Mouse (Mus musculus): ENCODE results near the gene 1700003E16Rik.
"Not testable (repeated sequence)": the region's sequence is repeated elsewhere in the genome, so short reads cannot be mapped to it uniquely, and the experiment has no call there.

1700003E16Rik gene

GRCm38 (mm10) chr6:83159456-83159855 is 3.3 kb downstream of the 1700003E16Rik start:
- not testable (repeated sequence) for DNase-seq (ENCODE audit: low spot score)

DNA sequence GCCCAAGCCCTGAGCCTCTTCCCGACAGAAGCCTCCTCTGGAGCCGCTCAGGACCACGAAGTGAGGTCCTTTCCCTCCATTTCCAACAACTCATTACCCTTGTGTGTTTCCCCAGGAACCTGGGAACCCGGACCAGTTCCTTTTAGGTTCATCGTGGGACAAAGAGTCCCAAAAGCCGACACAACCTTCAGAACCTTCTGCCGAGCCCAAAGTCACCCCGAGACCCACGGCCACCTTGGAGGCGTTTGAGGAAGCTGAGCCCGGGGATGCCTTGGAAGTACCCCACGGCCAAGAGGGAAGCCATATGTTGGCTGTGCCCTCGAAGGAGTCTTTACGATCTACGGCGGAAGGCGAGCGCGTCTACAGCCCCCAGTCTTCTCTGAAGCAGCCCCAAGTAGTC is 5.2 kb downstream of the 1700003E16Rik start:
- DNase-seq (ENCODE audit: low spot score), result no peak

- DNase-seq (ENCODE audit: low spot score), result no peak
These were observed 5.9 kb downstream of the 1700003E16Rik start for GRCm38 (mm10) chr6:83161921-83162641.

- DNase-seq (ENCODE audit: low spot score), result no peak
These were observed 6.5 kb downstream of the 1700003E16Rik start for GRCm38 (mm10) chr6:83162701-83163100.

- DNase-seq (ENCODE audit: low spot score), result no peak
These were observed 8.9 kb downstream of the 1700003E16Rik start for GRCm38 (mm10) chr6:83165026-83165606.

GRCm38 (mm10) chr6:83165607-83166242 is 9.5 kb downstream of the 1700003E16Rik start, which contains the start of gene Dctn1:
Gene Dctn1, plus strand, starts transcription at chr6:83165920.
- peak; percentile 88 for DNase-seq (ENCODE audit: low spot score)

- no peak for DNase-seq (ENCODE audit: low spot score)
These were observed 10.0 kb downstream of the 1700003E16Rik start for GRCm38 (mm10) chr6:83166243-83166630.

DNA sequence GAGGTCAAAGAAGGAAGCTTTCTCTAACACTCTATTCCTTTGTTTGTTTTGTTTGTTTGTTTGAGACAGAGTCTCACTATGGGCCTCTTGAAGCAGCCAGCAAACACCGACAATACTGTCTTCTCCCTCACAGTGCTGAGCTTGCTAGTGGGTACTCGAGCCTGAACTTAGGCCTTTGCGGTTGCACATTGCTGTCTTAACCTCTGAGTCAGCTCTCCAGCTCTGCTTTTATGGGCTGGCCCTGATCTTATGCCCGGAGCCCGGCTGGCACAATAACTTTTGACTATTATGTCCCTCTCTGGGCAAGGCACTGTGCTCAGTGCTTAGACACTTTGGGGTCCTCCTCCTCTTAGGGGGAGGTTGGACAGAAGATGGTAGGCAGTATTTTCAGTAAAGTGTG is 13.7 kb downstream of the 1700003E16Rik start:
- no peak for DNase-seq (ENCODE audit: low spot score)

DNA sequence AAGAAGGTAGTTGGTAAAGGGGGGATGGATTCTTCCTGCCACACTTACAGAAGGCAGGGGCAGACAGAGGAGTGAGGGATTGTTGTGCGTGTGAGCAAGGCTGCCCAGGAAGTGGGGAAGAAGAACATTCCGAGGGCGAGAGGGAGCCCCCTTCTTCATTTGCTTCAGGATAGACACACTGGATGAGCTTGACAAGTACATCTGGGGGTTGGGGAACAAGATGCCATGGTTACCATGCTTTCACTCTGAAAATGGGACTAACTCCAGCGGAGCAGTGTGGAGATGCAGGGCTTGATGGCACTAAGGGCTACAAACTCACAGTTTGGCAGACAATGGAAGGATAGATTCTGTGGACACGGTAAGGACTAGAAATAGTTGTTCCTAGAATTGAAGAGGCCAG is 14.9 kb downstream of the 1700003E16Rik start:
- no peak for DNase-seq (ENCODE audit: low spot score)

DNA sequence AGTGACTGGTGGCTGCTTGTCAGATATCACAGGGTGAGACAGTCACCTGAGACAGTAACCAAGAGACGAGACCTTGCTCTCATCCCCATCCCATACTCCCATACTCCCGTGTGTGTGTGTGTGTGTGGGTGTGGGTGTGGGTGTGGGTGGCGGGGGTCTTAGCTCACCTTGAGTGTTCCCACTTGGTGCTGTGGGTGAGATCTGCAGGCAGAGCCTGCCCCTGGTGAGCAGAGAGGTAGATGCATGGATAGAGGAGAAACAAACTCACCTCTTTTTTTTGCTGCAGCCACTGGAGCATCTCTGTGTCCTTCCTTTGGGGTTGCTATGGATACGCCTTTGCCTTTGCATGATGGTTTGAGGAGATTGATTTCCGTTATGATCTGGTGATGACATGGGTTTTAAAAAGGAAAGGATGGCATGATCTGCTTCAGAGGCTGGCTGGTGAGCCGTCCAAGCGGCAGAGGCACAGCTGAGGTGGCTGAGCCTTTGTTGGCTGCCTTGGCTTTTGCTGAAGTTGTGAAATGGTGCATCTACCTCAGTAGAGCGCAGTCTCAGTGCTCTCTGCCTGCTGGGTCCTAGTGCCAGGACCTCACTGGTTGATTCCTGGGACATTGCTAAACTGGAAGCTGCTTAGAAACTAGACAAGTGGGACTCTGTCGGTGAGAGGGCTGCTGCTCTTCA is 16.2 kb downstream of the 1700003E16Rik start:
- DNase-seq (ENCODE audit: low spot score), result no peak

- no peak for DNase-seq (ENCODE audit: low spot score)
These were observed 19.8 kb downstream of the 1700003E16Rik start for GRCm38 (mm10) chr6:83175996-83176395.

DNA sequence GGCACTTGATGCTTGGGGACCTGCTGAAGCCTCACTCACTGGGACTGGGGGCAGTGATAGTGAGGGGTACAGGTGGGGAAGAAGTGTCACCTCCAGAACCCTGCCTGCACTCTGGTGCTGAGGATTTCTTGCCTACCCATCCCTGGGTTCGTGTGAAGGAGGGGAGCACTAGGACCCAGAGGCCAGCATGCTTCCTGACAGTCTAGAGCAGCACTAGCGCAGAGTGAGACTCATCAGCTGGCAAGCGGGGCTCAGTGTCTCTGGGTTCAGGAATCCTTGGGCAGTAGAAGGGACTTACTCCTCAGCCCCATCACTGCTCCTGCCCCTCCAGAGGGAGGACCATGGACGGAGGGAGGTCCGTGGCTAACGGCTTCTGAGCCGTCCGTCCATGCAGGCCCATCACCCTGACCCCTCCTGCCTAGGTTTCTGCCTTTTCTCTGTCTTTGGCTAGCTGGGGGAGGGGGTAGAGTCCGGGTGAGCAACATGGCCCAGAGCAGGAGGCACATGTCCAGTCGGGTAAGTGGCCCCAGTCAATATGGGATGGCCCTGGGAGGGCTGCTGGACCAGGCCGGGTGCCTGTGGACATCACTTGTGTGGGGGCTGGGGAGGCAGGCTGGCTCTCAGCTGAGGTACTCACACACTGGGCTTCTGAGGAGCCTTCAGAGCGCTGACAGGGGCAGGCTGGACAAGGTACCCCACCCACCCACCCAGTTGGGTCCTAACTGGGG is 23.4 kb downstream of the 1700003E16Rik start:
- DNase-seq (ENCODE audit: low spot score), result no peak

DNA sequence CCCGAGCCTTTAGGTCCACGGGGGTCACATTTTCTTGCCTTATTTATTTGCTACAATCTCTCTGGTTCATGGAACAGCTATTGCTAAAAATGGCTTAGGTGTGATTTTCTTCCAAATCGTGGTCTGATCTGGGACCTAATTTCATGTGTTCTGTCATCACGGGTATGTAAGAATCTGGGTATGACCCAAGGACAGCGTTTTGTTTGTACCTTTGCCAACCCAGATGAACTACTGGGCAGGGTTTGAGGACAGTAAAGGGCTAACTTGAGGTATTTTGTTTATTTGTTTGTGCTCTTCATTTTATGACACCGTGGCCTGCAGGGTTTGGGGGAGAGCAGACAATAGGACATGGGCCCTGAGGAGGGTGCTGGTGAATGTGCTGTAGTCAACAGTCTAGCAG is 24.4 kb downstream of the 1700003E16Rik start:
- DNase-seq (ENCODE audit: low spot score), result no peak

GRCm38 (mm10) chr6:83184858-83185435 is 28.7 kb downstream of the 1700003E16Rik start:
- no peak for DNase-seq (ENCODE audit: low spot score)

DNA sequence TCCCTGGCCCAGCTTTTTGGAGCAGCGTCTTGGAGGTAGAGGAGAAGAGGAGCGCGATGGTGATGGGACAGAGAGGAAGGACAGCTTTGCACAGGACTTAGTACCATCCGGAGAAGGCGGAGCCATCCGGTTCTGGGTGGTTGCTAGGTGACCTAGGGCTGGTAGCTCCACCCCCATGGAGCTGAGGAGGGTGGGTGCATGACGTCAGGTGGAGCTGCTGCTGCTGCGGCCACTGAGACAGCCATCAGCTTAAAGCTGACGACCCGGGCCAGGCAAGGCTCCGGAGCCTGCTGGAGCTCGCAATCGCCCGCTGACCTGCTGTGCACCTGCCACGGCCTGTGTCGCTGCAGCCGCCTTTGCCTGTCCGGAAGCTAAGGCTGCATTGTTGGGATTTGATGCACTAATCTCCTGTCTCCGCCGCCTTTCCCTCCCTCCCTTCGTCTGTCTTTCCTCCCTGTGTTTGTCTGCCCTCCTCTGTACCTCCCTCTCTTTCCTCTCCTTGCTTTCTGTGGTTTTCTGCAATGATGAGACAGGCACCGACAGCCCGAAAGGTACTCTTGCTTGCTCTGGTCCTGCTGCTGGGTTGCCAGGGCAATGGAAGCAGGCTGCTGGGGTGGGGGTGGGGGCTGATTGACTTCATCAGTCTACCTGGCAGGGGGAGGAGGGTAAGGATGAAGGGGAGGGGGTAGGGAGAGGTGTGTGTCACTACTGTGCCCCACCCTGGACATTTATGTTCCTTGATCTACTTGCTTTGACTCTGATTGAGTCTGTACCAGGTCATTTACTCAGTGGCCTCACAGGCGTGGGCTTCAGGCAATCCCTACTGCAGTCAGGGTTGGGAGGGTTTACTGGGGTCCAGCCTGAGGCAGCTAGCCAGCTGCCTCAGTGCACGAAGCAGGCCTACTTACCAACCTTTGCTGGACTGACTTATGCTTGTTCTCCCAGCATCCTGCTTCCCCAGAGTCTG is 30.0 kb downstream of the 1700003E16Rik start:
- DNase-seq (ENCODE audit: low spot score), result no peak

DNA sequence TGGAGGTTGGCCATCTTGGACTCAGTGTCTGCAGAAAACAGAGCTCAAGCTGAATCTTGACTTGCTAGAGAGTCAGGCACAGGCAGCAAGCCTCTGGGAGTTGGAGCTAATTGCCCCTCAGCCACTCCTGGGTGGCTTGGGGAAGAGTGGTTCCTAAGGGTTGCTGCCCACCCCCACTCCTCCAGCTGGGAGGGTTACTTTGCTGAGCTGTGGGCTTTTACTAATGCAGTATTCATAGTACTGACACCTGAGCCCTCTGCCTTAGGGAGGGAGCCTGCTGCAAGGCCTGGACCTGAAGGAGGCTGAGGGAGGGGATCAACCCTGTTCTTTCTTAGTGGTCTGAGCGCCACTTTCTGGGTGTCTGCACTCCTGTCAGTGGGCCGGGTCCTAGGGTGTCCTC is 30.7 kb downstream of the 1700003E16Rik start:
- DNase-seq (ENCODE audit: low spot score), result no peak

DNA sequence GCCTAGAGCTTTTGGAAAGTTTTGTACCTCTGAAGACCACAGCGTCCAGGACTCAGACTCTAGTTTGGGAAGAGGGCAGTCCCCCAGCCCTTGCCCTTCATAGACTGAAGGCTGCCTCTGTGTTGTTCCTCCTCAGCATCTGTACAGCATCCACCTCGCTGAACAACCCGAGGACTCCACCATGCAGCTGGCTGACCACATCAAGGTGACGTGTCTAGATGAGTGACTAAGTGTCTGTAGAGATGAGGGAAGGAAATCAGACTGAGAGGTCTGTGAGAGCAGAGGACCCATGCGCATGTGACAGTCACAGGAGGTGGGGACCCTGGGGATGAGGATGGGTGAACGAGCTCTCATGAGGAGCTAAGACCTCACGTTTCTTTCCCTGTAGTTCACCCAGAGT is 37.4 kb downstream of the 1700003E16Rik start:
- DNase-seq (ENCODE audit: low spot score), result no peak

DNA sequence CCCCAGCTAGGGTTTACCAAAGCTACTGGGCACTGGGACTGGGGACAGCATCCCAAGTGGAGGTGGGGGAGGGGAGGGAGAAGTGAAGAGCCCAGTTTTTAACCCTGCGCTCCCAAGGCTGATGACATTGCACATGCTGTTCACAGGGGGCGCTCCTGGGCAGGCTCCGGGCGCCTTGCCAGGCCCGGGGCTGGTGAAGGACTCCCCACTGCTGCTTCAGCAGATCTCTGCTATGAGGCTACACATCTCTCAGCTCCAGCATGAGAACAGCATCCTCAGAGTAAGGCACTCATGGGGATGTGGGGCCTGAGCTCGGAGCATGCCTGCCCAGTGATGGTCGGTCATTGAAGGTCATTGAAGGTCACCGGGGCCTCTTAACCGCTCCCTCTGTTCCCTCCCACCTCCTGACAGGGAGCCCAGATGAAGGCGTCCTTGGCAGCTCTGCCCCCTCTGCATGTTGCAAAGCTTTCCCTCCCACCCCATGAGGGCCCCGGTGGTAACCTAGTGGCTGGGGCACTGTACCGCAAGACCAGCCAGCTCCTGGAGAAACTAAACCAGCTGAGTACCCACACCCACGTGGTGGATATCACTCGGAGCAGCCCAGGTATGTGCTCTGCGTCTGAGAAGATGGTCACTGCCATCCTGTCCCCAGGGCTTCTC is 41.3 kb downstream of the 1700003E16Rik start:
- DNase-seq (ENCODE audit: low spot score), result peak; percentile 71

GRCm38 (mm10) chr6:83203320-83203719 is 47.1 kb downstream of the 1700003E16Rik start:
- no peak for DNase-seq (ENCODE audit: low spot score)

- DNase-seq (ENCODE audit: low spot score), result no peak
These were observed 49.6 kb downstream of the 1700003E16Rik start for GRCm38 (mm10) chr6:83205851-83206250.
